Mouse (Mus musculus): ENCODE data around the gene a. TPM values are rescaled to one million over a fixed set of nuclear protein-coding genes. Genes with fewer than 3 reads are reported as not detected.
"Not testable (repeated sequence)": the region's sequence is repeated elsewhere in the genome, so short reads cannot be mapped to it uniquely, and the experiment has no call there.

The a gene
- polyA plus RNA-seq, 1 experiment from 2014 or later: 1.3 TPM

DNA sequence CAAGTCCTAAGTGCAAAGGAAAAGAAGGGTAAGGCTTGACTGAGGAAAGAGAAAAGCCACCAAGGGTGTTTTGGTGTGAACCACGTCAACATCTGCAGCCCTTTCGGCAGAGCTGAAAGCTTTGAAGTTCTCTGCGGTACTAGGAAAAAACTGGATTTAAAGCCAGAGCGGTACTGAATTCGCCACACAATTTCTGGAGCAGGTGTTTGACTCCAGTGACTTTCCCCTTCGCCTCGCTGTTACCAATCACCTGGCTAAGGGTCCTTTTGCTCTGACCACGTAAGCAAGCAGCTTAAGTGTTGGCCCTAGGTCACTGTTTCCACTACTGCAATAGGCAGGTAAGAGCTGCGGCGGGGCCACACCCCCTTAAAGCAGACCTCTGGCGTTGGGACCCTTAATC lies 214.3 kb downstream of the a start:
- DNase-seq (ENCODE audit: low spot score) (no peak), ATAC-seq (ENCODE audit: low FRiP score) (no peak)
- Histone ChIP-seq H3K36me3 (ENCODE audit: control insufficient read depth, insufficient read depth, low read length) (no peaks in the 10 kb centered on the region), H3K4me2 (replicated peaks; ENCODE audit: low read depth, low read length) (no peak overlapping the region), H3K27me3 (ENCODE audit: control insufficient read depth, insufficient read depth, low read length) (no peaks in the 10 kb centered on the region), H3K27ac (ENCODE audit: low read depth, low read length) (no peak overlapping the region), H3K4me1 (replicated peaks; ENCODE audit: control insufficient read depth, insufficient read depth, low read length) (no peaks in the 10 kb centered on the region), H3K9me3 (ENCODE audit: control insufficient read depth, low read length) (no peaks in the 10 kb centered on the region), H3K4me3 (ENCODE audit: low read depth, low read length) (no peak overlapping the region), H3K9ac (ENCODE audit: low read depth, low read length) (no peak overlapping the region)
- WGBS: 92% methylated on average over 11 of the region's 11 CpGs

- H3K27ac ChIP-seq (ENCODE audit: low read depth, low read length): no peak overlapping the region
- no peaks in the 10 kb centered on the region for H3K36me3 ChIP-seq (ENCODE audit: control insufficient read depth, insufficient read depth, low read length)
- no peak overlapping the region for H3K4me3 ChIP-seq (ENCODE audit: low read depth, low read length)
- no peaks in the 10 kb centered on the region for H3K27me3 ChIP-seq (ENCODE audit: control insufficient read depth, insufficient read depth, low read length)
- H3K4me2 ChIP-seq (replicated peaks; ENCODE audit: low read depth, low read length): no peak overlapping the region
- DNase-seq (ENCODE audit: low spot score) (no peak), ATAC-seq (ENCODE audit: low FRiP score) (no peak)
- H3K9ac ChIP-seq (ENCODE audit: low read depth, low read length): no peak overlapping the region
- no peaks in the 10 kb centered on the region for H3K9me3 ChIP-seq (ENCODE audit: control insufficient read depth, low read length)
- 51% methylated on average over 3 of the region's 3 CpGs for WGBS
- no peaks in the 10 kb centered on the region for H3K4me1 ChIP-seq (replicated peaks; ENCODE audit: control insufficient read depth, insufficient read depth, low read length)
Observed at GRCm38 (mm10) chr2:155011086-155011656, 220.0 kb downstream of the a start.

DNA sequence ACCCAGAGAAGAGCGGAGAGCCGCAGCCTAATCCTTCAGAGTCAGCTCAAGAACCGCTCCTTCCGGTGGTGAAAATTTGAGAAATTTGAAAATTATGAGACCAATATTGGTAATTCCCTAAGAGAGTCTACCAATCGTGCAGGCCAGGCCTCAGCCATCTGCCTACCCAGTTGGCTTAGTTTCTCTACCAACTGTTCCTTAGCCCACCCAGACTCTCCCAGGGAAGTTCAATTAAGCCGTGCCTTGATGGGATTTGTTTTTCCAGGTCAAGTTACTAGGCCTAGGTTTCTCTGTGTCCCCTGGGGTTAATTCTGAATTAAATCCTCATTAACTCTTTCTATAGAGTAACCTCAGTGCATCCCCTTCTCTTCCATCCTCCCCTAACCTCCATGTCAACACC lies 221.8 kb downstream of the a start:
- 84% methylated on average over 6 of the region's 6 CpGs for WGBS
- no peak for DNase-seq (ENCODE audit: low spot score)
- no peak overlapping the region for H3K4me2 ChIP-seq (replicated peaks; ENCODE audit: low read depth, low read length)
- no peaks in the 10 kb centered on the region for H3K27me3 ChIP-seq (ENCODE audit: control insufficient read depth, insufficient read depth, low read length)
- H3K27ac ChIP-seq (ENCODE audit: low read depth, low read length): no peak overlapping the region
- no peaks in the 10 kb centered on the region for H3K9me3 ChIP-seq (ENCODE audit: control insufficient read depth, low read length)
- ATAC-seq (ENCODE audit: low FRiP score): no peak
- no peak overlapping the region for H3K4me3 ChIP-seq (ENCODE audit: low read depth, low read length)
- no peaks in the 10 kb centered on the region for H3K4me1 ChIP-seq (replicated peaks; ENCODE audit: control insufficient read depth, insufficient read depth, low read length)
- no peaks in the 10 kb centered on the region for H3K36me3 ChIP-seq (ENCODE audit: control insufficient read depth, insufficient read depth, low read length)
- no peak overlapping the region for H3K9ac ChIP-seq (ENCODE audit: low read depth, low read length)

- not testable (repeated sequence) for H3K4me3 ChIP-seq (ENCODE audit: low read depth, low read length); H3K9ac ChIP-seq (ENCODE audit: low read depth, low read length); DNase-seq (ENCODE audit: low spot score); H3K4me1 ChIP-seq (replicated peaks; ENCODE audit: control insufficient read depth, insufficient read depth, low read length); H3K4me2 ChIP-seq (replicated peaks; ENCODE audit: low read depth, low read length); ATAC-seq (ENCODE audit: low FRiP score); H3K27me3 ChIP-seq (ENCODE audit: control insufficient read depth, insufficient read depth, low read length); H3K27ac ChIP-seq (ENCODE audit: low read depth, low read length); H3K36me3 ChIP-seq (ENCODE audit: control insufficient read depth, insufficient read depth, low read length); H3K9me3 ChIP-seq (ENCODE audit: control insufficient read depth, low read length)
- 12% methylated on average over 5 of the region's 9 CpGs for WGBS
Observed at GRCm38 (mm10) chr2:155016751-155017150, 225.5 kb downstream of the a start.

- H3K4me2 ChIP-seq (replicated peaks; ENCODE audit: low read depth, low read length): peak within 1 kb of the TSS; percentile 78
- peak within 1 kb of the TSS; percentile 41 for H3K4me3 ChIP-seq (ENCODE audit: low read depth, low read length)
- H3K9ac ChIP-seq (ENCODE audit: low read depth, low read length): peak within 1 kb of the TSS; percentile 69
- not testable (repeated sequence) for H3K27me3 ChIP-seq (ENCODE audit: control insufficient read depth, insufficient read depth, low read length); H3K4me1 ChIP-seq (replicated peaks; ENCODE audit: control insufficient read depth, insufficient read depth, low read length); H3K9me3 ChIP-seq (ENCODE audit: control insufficient read depth, low read length); H3K36me3 ChIP-seq (ENCODE audit: control insufficient read depth, insufficient read depth, low read length); DNase-seq (ENCODE audit: low spot score); ATAC-seq (ENCODE audit: low FRiP score)
- WGBS: under 1% methylated on average over 21 of the region's 26 CpGs
- peak within 1 kb of the TSS; percentile 64; the same call in 1 of the 2 replicates for H3K27ac ChIP-seq (ENCODE audit: low read depth, low read length)
Observed at GRCm38 (mm10) chr2:155018251-155018755, 227.1 kb downstream of the a start, which contains the start of gene Gm14226. Gene Gm14226 (plus strand): TSS chr2:155018266.

DNA sequence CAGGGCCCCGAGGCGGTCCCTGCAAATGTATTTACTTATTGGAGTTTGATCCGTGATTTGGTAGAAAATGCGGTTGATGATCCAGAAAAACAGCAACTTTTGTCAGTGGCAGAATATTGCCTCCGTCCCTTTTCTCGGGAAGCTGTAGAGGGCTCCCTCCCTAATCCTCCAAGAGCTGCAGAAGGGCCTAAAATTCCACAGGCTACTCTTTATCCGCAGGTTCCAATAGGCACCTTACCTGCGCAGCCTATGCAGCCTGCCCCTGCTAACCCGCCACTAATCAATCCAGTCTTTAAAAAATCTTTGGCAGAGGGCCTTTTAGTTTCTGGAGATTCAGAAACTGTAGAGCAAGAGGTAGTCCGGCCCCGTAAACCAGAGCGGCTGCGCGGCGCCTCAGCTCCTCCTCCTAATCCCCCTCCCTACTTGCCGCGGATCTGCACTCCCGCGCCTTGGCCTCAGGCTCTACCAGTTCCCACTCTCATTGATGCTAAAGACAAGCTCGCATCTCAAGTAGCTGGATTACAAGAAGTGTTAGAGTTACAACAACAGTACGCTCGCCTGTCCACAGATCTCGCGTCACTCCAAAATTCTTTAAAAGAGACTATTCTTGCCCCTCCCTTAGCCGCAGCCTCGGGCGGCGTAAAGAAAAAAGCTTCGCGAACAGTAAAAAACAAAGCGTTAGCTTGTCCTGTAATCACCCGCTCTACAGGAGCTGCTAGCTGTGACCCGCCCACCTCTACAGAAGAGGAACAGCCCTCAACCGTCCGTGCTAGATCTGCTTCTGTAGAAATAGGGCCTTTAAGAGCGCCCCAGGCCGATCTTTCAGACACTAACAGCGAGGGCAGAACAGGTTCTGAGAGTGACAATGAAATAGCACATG lies 227.8 kb downstream of the a start:
- peak; percentile 81 for DNase-seq (ENCODE audit: low spot score)
- Histone ChIP-seq H3K36me3 (ENCODE audit: control insufficient read depth, insufficient read depth, low read length) (no peaks in the 10 kb centered on the region), H3K4me3 (ENCODE audit: low read depth, low read length) (peak overlapping the region; percentile 41), H3K9me3 (ENCODE audit: control insufficient read depth, low read length) (no peaks in the 10 kb centered on the region), H3K4me1 (replicated peaks; ENCODE audit: control insufficient read depth, insufficient read depth, low read length) (no peaks in the 10 kb centered on the region), H3K27ac (ENCODE audit: low read depth, low read length) (peak overlapping the region; percentile 64), H3K4me2 (replicated peaks; ENCODE audit: low read depth, low read length) (peak overlapping the region; percentile 78), H3K9ac (ENCODE audit: low read depth, low read length) (peak overlapping the region; percentile 69), H3K27me3 (ENCODE audit: control insufficient read depth, insufficient read depth, low read length) (no peaks in the 10 kb centered on the region)
- under 1% methylated on average over 38 of the region's 38 CpGs for WGBS
- ATAC-seq (ENCODE audit: low FRiP score): peak; percentile 94

DNA sequence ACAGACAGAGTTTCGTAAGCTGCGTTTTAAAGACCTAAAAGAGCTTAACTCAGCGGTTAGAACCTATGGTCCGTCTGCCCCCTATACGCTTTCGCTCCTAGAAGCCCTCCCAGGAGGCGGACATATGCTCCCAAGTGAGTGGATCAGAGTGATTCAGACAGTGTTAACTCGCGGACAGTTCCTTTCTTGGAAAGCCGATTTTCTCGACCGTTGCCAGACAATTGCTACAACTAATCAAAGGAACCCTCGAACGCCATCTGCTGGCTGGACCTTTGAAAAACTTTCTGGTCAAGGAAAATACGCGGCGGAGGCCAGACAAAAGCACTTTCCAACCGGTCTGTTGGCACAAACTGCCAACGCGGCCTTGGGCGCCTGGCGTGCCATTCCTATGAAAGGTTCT lies 228.5 kb downstream of the a start:
- H3K9me3 ChIP-seq (ENCODE audit: control insufficient read depth, low read length): no peaks in the 10 kb centered on the region
- under 1% methylated on average over 22 of the region's 22 CpGs for WGBS
- H3K36me3 ChIP-seq (ENCODE audit: control insufficient read depth, insufficient read depth, low read length): no peaks in the 10 kb centered on the region
- H3K9ac ChIP-seq (ENCODE audit: low read depth, low read length): peak overlapping the region; percentile 69
- peak overlapping the region; percentile 41 for H3K4me3 ChIP-seq (ENCODE audit: low read depth, low read length)
- peak overlapping the region; percentile 64 for H3K27ac ChIP-seq (ENCODE audit: low read depth, low read length)
- H3K4me2 ChIP-seq (replicated peaks; ENCODE audit: low read depth, low read length): peak overlapping the region; percentile 78
- no peaks in the 10 kb centered on the region for H3K4me1 ChIP-seq (replicated peaks; ENCODE audit: control insufficient read depth, insufficient read depth, low read length)
- H3K27me3 ChIP-seq (ENCODE audit: control insufficient read depth, insufficient read depth, low read length): no peaks in the 10 kb centered on the region
- peak; percentile 88 for ATAC-seq (ENCODE audit: low FRiP score)
- peak; percentile 98 for DNase-seq (ENCODE audit: low spot score)

GRCm38 (mm10) chr2:155020247-155020826 lies 229.1 kb downstream of the a start:
- WGBS: 19% methylated on average over 20 of the region's 20 CpGs
- H3K27ac ChIP-seq (ENCODE audit: low read depth, low read length); H3K4me1 ChIP-seq (replicated peaks; ENCODE audit: control insufficient read depth, insufficient read depth, low read length); H3K9me3 ChIP-seq (ENCODE audit: control insufficient read depth, low read length); ATAC-seq (ENCODE audit: low FRiP score); DNase-seq (ENCODE audit: low spot score); H3K36me3 ChIP-seq (ENCODE audit: control insufficient read depth, insufficient read depth, low read length); H3K4me3 ChIP-seq (ENCODE audit: low read depth, low read length); H3K27me3 ChIP-seq (ENCODE audit: control insufficient read depth, insufficient read depth, low read length): not testable (repeated sequence)
- Histone ChIP-seq H3K4me2 (replicated peaks; ENCODE audit: low read depth, low read length) (peak overlapping the region; percentile 78; the same call in 1 of the 2 replicates), H3K9ac (ENCODE audit: low read depth, low read length) (0 out of 2 replicates have a peak overlapping the region, but pooled peaks have one; percentile 23)
